Mouse (Mus musculus): ENCODE results near the gene Cdkal1.

Gene Cdkal1

GRCm38 (mm10) chr13:29855281-29856031 lies at the start of gene Cdkal1:
Cdkal1 (minus strand) TSS chr13:29855674.
- DNase-seq: peak; percentile 54 to 73

GRCm38 (mm10) chr13:29903341-29903740 lies 47.9 kb upstream of the Cdkal1 start:
- no peak for DNase-seq

DNA sequence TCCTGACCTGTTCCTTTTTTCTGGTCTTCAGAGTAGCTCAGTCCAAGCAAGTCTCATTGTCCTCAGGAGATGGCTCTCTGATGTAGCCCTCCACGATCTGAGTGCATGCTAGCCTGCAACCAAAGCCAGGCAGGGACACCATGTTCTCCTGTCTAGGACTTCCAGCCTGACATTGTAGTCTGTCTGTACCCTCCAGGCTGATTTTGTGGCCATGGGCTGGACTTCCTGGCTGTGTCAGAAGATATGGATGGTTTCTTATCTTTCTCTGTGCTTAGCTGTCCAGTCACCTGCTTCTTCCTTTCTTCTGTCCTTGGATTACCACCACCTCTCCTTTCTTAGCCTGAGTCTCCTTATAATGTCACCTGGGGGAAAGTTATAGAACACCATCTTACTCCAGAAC lies 47.2 kb upstream of the Cdkal1 start:
- no peak for DNase-seq

DNA sequence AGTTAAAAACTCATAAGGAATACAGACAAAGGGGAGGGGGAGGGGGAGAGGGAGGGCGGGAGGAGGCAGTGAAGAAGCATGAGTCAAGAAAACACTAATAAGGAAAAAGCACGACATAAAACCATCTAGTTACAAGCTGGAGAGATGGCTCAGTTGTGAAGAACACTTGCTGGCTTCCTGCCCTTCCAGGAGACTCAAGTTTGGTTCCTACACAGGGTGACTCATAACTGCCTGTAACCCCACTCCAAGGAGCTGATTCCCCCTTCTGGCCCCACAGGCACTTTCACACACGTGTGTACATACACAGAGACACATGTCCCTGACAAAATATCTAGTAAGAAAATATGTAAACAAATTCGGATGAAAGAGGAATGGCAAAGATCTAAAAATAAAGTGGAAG lies 46.2 kb upstream of the Cdkal1 start:
- DNase-seq: no peak

DNA sequence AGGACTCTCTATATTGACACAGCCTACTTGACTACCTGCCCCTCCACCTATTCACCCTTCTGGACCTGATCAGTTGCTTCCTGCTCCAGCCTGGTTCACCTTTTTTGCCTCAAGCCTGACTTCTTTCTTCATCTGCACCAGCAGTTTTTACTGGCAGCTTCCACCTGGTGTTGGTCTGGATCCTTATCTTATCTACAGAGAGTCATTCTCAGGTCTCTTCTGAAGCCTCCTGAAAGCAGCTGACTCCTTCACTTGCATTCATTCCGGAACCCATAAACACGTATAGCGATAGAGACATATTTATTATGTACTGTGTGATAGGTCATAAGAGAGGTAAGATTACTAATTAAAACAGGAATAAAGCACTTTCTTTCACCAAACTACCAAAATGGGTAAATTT lies 11.3 kb upstream of the Cdkal1 start:
- DNase-seq: no peak

- DNase-seq: no peak
Observed at GRCm38 (mm10) chr13:29864331-29864730, 8.9 kb upstream of the Cdkal1 start.

GRCm38 (mm10) chr13:29860087-29860486 lies 4.6 kb upstream of the Cdkal1 start:
- no peak for DNase-seq

DNA sequence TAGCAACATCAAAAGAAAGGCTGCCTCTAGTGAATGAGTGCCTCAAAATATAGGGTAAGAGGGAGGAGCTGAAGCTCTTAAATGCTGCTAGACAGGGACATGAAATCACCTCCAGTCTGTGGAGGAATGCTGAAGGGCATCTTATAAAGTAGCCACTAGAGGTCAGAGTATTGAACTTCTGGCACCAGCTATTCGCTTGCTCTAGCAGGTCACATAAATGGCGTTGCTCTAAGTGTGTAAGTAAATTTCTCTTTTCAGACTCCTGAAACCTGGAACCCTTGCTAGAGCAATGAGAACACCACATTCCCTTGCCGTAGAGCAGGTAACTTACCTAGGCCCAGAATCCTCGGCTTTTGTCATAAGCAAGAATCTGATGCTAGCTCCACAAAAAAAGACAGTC lies 2.0 kb upstream of the Cdkal1 start:
- no peak for DNase-seq

- DNase-seq: no peak
Observed at GRCm38 (mm10) chr13:29854876-29855275, 598 bp downstream of the Cdkal1 start.

- DNase-seq: no peak
Observed at GRCm38 (mm10) chr13:29838409-29839047, 16.9 kb downstream of the Cdkal1 start.

DNA sequence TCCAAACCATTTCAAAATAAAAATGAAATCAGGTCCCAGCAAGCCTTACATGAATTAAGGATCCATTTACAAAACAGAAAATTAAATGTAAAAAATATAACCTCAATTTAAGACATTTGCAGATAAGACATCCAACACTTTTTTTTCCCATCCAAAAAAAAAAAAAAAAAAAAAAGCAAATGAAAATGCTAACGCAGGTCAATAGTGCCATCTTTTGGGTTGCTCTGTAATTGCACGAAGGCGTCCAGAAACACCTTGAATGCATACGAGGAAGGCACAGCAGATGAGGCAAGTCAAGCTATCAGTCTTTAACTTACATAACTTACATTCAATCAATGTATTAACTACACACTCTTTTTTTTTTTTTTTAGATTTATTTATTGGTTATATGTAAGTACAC lies 20.3 kb downstream of the Cdkal1 start:
- no peak for DNase-seq

- no peak for DNase-seq
Observed at GRCm38 (mm10) chr13:29833751-29834150, 21.7 kb downstream of the Cdkal1 start.

DNA sequence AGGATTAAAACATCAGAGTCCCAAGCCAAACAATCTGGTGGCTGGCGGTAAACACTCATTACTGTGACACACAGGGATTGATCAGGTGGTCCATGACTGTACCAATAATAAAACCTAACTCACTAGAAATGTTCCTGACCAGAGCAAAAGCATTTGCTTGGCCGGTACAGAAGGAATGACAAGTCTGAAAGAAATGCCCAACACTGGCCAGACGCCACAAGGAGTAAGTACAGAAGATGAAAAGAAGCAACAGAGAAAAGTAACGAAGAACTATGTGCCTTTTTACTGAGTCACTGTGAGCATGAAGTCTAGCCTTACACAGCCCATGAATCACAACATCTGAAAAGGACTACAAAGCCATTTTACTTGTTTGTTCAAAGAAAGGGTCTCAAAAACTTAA lies 24.3 kb downstream of the Cdkal1 start:
- no peak for DNase-seq

DNA sequence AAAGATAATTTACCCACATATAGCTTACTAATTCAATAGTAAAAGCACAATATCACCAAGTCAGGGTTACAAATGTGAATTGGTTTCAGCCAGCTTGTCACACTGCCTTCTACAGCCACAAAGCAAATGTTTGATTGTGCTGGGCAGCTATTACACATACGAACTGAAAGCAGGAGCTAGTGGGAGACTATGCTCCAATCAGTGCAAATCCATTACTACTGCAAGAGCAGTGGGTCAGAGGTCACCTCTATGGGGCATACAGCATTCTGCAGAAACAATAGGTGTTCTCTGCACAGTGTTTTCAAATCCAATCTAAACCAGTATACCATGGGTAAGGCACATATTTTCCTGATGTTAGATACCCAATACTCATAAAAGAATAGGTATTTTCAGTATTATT lies 27.4 kb downstream of the Cdkal1 start:
- no peak for DNase-seq

- no peak for DNase-seq
Observed at GRCm38 (mm10) chr13:29826469-29826868, 29.0 kb downstream of the Cdkal1 start.

DNA sequence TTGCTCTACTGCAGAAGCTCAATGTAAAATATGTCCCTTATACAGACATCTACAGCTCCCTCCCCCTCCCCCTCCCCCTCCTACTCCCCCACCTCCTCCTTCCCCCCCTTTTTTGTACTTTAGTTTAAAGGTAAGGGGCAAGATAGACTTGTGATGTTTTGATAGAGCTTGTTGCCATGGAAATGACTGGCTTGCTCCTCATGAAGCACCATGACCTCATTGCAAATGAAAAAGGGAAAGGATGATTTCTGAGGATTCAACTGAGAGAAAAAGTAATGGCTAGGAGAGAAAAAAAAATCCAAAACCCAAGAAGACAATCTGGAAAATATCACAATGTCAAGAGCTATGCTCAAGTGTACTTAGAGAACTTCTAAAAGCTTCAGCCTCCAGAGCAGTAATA lies 29.4 kb downstream of the Cdkal1 start:
- no peak for DNase-seq

DNA sequence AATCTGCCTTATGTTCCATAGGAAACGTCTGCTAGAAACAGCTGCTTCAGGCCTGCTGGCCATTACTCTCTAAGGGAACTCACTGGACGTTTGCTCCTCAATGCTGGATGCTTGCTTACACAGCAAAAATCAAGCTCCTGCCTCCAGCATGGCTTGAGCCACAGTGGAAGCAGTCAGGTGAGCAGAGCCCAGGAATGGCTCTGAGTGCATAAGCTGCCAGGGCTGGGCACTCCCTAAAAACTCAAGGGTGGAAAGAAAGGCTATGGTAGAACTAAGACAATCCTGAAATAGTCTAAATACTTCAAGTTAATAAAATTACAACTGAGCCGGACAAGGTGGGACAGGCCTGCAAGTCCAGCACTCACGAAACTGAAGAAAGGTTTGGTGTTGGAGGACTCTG lies 30.7 kb downstream of the Cdkal1 start:
- no peak for DNase-seq

DNA sequence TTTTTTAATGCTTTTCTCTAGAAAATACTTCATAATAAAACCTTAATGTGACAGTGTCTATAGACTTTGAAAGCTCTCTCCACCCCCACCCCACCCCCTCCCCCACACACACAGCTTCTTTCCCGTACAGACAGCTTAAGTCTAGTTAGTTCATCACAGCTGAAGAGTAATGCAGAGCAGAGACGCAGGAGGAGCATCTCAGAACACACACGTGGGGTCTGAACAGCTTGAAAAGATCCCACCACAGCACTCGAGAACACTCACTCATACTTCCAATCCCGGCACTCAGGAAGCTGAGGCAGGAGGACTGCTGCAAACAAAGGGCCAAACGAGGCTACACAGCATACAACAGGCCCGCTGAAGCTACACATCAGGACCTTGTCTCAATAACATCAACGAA lies 31.1 kb downstream of the Cdkal1 start:
- DNase-seq: no peak

DNA sequence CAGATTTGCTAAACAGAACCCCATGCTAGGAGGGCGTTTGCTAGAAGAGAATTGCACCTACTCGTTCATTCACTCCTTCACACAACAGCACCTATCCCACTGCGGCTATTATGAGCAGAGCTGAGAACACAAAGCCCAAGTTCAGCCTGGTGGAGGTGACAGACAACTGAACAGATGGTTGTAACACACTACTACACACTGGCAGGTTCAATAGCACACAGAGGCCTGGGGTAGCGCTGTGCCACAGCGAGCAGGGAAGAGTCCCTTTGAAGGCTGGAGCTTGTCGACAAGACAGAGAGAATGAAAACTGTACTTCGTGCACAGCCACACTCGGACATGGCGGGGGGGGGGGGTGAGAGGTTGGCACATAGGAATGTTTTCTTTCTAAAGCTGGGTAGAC lies 31.6 kb downstream of the Cdkal1 start:
- DNase-seq: no peak

DNA sequence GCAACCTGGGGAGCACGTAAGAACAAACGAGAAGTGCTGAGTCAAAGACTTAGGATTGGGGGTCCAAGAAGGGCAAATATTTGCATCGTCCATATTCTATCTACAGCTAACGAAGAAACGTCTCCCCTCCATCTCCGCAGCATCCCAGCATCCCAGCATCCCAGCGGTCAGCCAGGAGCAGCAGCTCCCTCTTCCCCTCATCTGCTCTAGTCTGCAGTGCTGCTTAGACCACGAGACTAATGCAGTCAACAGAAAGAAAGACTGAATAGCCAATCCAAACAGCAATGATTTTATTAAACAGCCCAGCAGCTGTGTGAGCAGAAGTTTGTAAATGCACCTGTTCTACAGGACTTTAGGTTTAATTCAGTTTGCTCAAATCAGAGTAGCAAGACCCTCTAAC lies 32.0 kb downstream of the Cdkal1 start:
- no peak for DNase-seq

DNA sequence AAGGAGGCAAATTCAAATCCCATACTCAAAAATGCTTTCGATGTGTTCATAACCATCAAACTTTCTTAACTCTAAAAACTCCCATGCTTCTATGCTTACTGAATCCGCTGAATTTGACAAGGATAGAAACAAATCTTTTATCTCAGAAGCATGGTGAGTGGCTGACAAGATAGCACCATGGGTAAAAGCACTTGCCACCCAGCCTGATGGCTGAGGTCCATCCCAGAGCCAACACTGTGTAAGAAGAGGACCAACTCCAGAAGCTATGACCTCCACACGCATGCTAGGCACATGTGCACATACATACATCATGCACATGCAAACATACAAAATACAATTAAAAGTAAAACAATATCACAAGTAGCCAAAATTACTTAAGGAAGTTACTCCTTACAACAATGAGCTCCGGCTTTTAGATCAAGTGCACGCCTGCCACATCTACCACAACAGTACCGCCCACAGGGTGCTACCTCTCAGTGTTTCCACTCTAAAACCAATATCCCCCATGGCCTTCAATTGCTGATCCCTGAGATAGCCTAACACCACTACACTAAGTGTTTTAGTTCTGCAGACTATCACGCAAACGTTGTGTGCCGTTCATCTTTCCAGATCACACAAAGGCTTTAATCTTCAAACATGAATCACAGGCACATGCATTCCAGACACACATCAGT lies 35.4 kb downstream of the Cdkal1 start:
- no peak for DNase-seq

DNA sequence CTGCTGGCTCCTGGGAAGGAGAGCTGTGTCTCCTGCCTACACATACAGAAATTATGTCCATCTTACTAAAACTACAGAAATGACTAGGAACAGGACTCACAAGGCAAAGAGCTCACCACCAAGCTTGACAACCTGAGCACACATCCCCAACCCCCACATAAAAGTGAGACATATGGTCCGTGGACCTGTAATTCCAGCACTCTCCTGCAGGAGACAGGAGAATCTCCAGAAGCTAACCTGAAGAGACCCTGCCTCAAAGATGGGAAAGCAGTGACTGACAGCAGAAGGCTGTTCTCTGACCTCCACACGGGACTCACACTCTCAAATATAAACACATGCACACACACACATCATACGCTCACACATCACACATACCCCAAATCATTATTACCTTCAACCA lies 36.3 kb downstream of the Cdkal1 start:
- DNase-seq: peak in 1 of 2 experiments; percentile 14

- DNase-seq: no peak
Observed at GRCm38 (mm10) chr13:29818314-29818713, 37.2 kb downstream of the Cdkal1 start.

GRCm38 (mm10) chr13:29810780-29811179 lies 44.7 kb downstream of the Cdkal1 start:
- DNase-seq: no peak
